Comparison of ENCODE assay signal across 19 mouse cellular contexts in the genomic region with DNA sequence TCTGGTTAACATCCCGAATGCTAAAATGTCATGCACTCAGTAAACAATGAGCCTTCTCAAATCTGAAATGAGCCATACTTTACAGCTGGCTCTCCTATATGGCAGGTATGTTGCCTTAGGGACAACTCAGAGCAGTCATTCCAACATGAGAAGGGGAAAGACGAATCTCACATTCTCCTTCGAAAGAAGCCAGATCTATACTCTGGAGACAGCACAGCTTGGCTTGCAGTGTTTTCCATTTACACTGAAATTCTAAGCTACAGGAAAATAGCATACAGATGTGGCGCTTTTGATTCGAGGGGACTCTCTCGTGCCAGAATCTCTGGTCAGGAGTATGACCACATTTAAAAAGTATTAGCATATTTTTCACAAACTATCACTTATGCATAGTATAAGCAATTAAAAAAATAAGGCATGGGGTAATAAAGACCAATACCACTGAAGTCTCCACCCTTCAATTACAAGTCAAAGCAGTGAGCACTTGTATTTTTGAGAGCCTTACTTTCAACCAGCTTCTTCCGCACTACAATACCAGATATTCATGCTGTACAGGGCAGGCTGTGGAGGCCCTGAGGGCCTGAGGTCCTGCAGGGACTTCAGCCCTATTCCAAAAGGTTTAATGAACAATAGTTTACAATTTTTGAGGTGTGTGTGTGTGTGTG.
A peak's percentile ranks its signal among the peaks of the same experiment; 100 is the strongest.
DNase-seq lines count a peak whose midpoint lies in the region; ATAC-seq and TF ChIP-seq lines count a peak whose summit lies in the region.
"Had no signal": no experiment of that assay in that cellular context is flagged by ENCODE, and none has a peak within 500 bp of the region (broad histone marks: within the 10 kb centered on the region; RNA-seq: fewer than 3 reads in every experiment).

No protein-coding gene starts in this region.

- peaks cover 35% of the 10 kb centered on the region for H3K4me1 ChIP-seq in forebrain, embryonic 10.5 days
- 0 out of 2 replicates have a peak, but pooled peaks cover 6% of the 10 kb centered on the region for H3K4me1 ChIP-seq in forebrain, embryonic 13.5 days
- H3K4me1 ChIP-seq in lung, embryonic 14.5 days (ENCODE audit: insufficient read depth), result peaks cover 24% of the 10 kb centered on the region
- H3K4me1 ChIP-seq in intestine, embryonic 16.5 days (ENCODE audit: control insufficient read depth, insufficient read depth, low read length), result peaks cover 8% of the 10 kb centered on the region; the same call in 1 of the 2 replicates
- H3K4me1 ChIP-seq in stomach, embryonic 15.5 days, result peaks cover 9% of the 10 kb centered on the region
- no peaks in the 10 kb centered on the region for H3K4me1 ChIP-seq in thymus, adult 2 months (replicated peaks; ENCODE audit: control insufficient read depth, insufficient read depth, low read length)
- H3K4me1 ChIP-seq: megakaryocyte, embryonic 14.5 days had no signal

- no peak overlapping the region for H3K4me2 ChIP-seq in forebrain, embryonic 13.5 days
- no peak overlapping the region for H3K4me2 ChIP-seq in lung, embryonic 14.5 days
- no peak overlapping the region for H3K4me2 ChIP-seq in intestine, embryonic 16.5 days (ENCODE audit: low read depth, low read length)
- H3K4me2 ChIP-seq in stomach, embryonic 15.5 days, result no peak overlapping the region
- H3K4me2 ChIP-seq: heart, embryonic 11.5 days had no signal

- no peaks in the 10 kb centered on the region for H3K27me3 ChIP-seq in forebrain, embryonic 10.5 days (ENCODE audit: poor library complexity, severe bottlenecking)
- no peaks in the 10 kb centered on the region for H3K27me3 ChIP-seq in forebrain, embryonic 13.5 days
- no peaks in the 10 kb centered on the region for H3K27me3 ChIP-seq in lung, embryonic 14.5 days (ENCODE audit: insufficient read depth, low read length)
- H3K27me3 ChIP-seq in intestine, embryonic 16.5 days (replicated peaks; ENCODE audit: control insufficient read depth, insufficient read depth, low read length), result no peaks in the 10 kb centered on the region
- no peaks in the 10 kb centered on the region for H3K27me3 ChIP-seq in stomach, embryonic 15.5 days (replicated peaks)
- H3K27me3 ChIP-seq in thymus, adult 2 months (ENCODE audit: control insufficient read depth, insufficient read depth, low read length), result no peaks in the 10 kb centered on the region
- H3K27me3 ChIP-seq: megakaryocyte, embryonic 14.5 days had no signal

- no peak for TF ChIP-seq CTCF in lung, embryonic 14.5 days (IDR thresholded peaks at IDR 0.05; ENCODE audit: low read depth)
- TF ChIP-seq CTCF in thymus, adult 2 months (IDR thresholded peaks at IDR 0.05; ENCODE audit: borderline replicate concordance, control insufficient read depth, extremely low read depth, insufficient read depth, low read length, poor library complexity), result no peak

- WGBS in forebrain, embryonic 10.5 days, result 72% methylated on average over 7 of the region's 7 CpGs
- 87% methylated on average over 7 of the region's 7 CpGs for WGBS in forebrain, embryonic 13.5 days
- WGBS in lung, embryonic 14.5 days, result 68% methylated on average over 7 of the region's 7 CpGs
- 55% methylated on average over 7 of the region's 7 CpGs for WGBS in intestine, embryonic 16.5 days
- 60% methylated on average over 7 of the region's 7 CpGs for WGBS in stomach, embryonic 15.5 days
- WGBS in thymus, adult 2 months, result 93% methylated on average over 7 of the region's 7 CpGs

- TF ChIP-seq POLR2A in thymus, adult 2 months (IDR thresholded peaks at IDR 0.05; ENCODE audit: control insufficient read depth, extremely low read depth, insufficient read depth, low read length, poor library complexity), result no peak

- no peak overlapping the region for H3K4me3 ChIP-seq in forebrain, embryonic 10.5 days
- H3K4me3 ChIP-seq in forebrain, embryonic 13.5 days, result no peak overlapping the region
- no peak overlapping the region for H3K4me3 ChIP-seq in lung, embryonic 14.5 days (ENCODE audit: low read depth, low read length)
- H3K4me3 ChIP-seq in intestine, embryonic 16.5 days (ENCODE audit: low read length), result no peak overlapping the region
- no peak overlapping the region for H3K4me3 ChIP-seq in stomach, embryonic 15.5 days (replicated peaks)
- no peak overlapping the region for H3K4me3 ChIP-seq in thymus, adult 2 months (ENCODE audit: control insufficient read depth, insufficient read depth, low read length)
- H3K4me3 ChIP-seq: megakaryocyte, embryonic 14.5 days had no signal

- no peak overlapping the region for H3K9ac ChIP-seq in forebrain, embryonic 13.5 days
- H3K9ac ChIP-seq in lung, embryonic 14.5 days, result no peak overlapping the region
- no peak overlapping the region for H3K9ac ChIP-seq in intestine, embryonic 16.5 days (ENCODE audit: low read depth, low read length)
- no peak overlapping the region for H3K9ac ChIP-seq in stomach, embryonic 15.5 days
- H3K9ac ChIP-seq: liver, embryonic 14.5 days had no signal

- ATAC-seq in forebrain, embryonic 13.5 days, result no peak
- no peak for ATAC-seq in lung, embryonic 14.5 days (ENCODE audit: insufficient read depth)
- no peak for ATAC-seq in intestine, embryonic 16.5 days
- ATAC-seq in stomach, embryonic 15.5 days (ENCODE audit: insufficient read depth, low FRiP score, low read depth), result no peak

- 0 out of 2 replicates have a peak overlapping the region, but pooled peaks have one; percentile 53 for H3K27ac ChIP-seq in forebrain, embryonic 10.5 days
- H3K27ac ChIP-seq in forebrain, embryonic 13.5 days, result no peak overlapping the region
- H3K27ac ChIP-seq in lung, embryonic 14.5 days (ENCODE audit: low read depth), result peak overlapping the region; percentile 75; the same call in 1 of the 2 replicates
- H3K27ac ChIP-seq in intestine, embryonic 16.5 days (ENCODE audit: low read length), result 0 out of 2 replicates have a peak overlapping the region, but pooled peaks have one; percentile 44
- H3K27ac ChIP-seq in stomach, embryonic 15.5 days, result peak overlapping the region; percentile 82
- no peak overlapping the region for H3K27ac ChIP-seq in thymus, adult 2 months (ENCODE audit: control insufficient read depth, insufficient read depth, low read length)
- H3K27ac ChIP-seq: liver, embryonic 14.5 days had no signal

- no peaks in the 10 kb centered on the region for H3K9me3 ChIP-seq in forebrain, embryonic 10.5 days
- no peaks in the 10 kb centered on the region for H3K9me3 ChIP-seq in forebrain, embryonic 13.5 days (replicated peaks)
- no peaks in the 10 kb centered on the region for H3K9me3 ChIP-seq in lung, embryonic 14.5 days (ENCODE audit: low read depth, low read length)
- no peaks in the 10 kb centered on the region for H3K9me3 ChIP-seq in intestine, embryonic 16.5 days (ENCODE audit: control insufficient read depth, low read length)
- no peaks in the 10 kb centered on the region for H3K9me3 ChIP-seq in stomach, embryonic 15.5 days
- H3K9me3 ChIP-seq: megakaryocyte, embryonic 14.5 days had no signal

- no peaks in the 10 kb centered on the region for H3K36me3 ChIP-seq in forebrain, embryonic 10.5 days (replicated peaks)
- no peaks in the 10 kb centered on the region for H3K36me3 ChIP-seq in forebrain, embryonic 13.5 days (ENCODE audit: poor library complexity, severe bottlenecking)
- no peaks in the 10 kb centered on the region for H3K36me3 ChIP-seq in lung, embryonic 14.5 days (ENCODE audit: insufficient read depth)
- no peaks in the 10 kb centered on the region for H3K36me3 ChIP-seq in intestine, embryonic 16.5 days (ENCODE audit: control insufficient read depth, insufficient read depth, low read length)
- no peaks in the 10 kb centered on the region for H3K36me3 ChIP-seq in stomach, embryonic 15.5 days
- no peaks in the 10 kb centered on the region for H3K36me3 ChIP-seq in thymus, adult 2 months (ENCODE audit: control insufficient read depth, insufficient read depth, low read length)

- no peak for DNase-seq in forebrain, embryonic 10.5 days (ENCODE audit: extremely low spot score, low spot score)
- DNase-seq in lung, embryonic 14.5 days, result no peak
- no peak for DNase-seq in lung, postnatal 14 days
- no peak for DNase-seq in layer of hippocampus, postnatal 14 days (ENCODE audit: low spot score in 2 of 2)
- no peak for DNase-seq in thymus, adult 2 months
- DNase-seq: cerebellum, adult 11 months; cerebellum, postnatal 36 days; kidney, adult 11 months; kidney, postnatal 14 days; layer of hippocampus, adult 9-11 months; lung, postnatal 10 days; right cerebral cortex, postnatal 25 days; thymus, adult 18-20 months had no signal

Comparison
In these comparisons a context has a peak if more than half of its experiments do, and no peak if none do; other contexts are left out.
1. H3K27ac ChIP-seq: peak in forebrain, embryonic 10.5 days (single experiment), lung, embryonic 14.5 days (single experiment), intestine, embryonic 16.5 days (single experiment) and stomach, embryonic 15.5 days (single experiment); none in forebrain, embryonic 13.5 days (single experiment) and thymus, adult 2 months (single experiment).